Mouse (Mus musculus): ENCODE data around the gene Nkd1. TPM values are rescaled to one million over a fixed set of nuclear protein-coding genes. Genes with fewer than 3 reads are reported as not detected.

Nkd1 gene
- polyA plus RNA-seq, 1 experiment: 3.4 TPM

DNA sequence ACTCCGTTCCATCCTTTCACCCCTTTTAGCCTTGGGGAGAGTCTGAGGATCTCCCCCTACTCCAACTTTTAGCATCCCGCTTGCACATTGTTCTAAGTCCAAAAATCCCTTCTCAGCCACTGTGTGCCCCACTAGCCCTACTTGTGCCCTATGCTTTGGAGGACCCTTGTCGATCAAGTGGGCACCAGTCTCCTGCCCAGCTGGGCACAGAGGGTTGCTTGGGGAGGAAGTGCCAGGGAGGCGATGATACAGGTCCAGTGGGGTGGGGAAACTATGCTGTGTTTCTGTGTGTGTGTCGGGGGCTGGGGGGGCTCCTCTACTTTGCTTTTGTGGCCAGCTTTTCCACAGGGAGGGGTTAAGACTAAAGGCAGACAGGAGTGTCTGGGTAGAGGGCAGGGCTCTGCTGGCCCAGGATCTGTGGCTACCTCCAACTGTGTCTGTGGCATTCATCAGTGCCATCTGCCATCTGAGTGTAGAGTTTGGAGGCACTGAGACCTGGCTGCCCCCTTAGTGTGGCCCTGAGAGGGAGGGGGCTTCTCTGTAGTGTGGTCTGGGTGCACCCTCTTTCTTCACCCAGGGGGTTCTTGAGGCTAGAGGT, 1.4 kb downstream of the Nkd1 start:
- no peak overlapping the region for H3K4me3 ChIP-seq (ENCODE audit: control insufficient read depth, insufficient read depth, low read length)
- no peak for DNase-seq
- 30% methylated on average over 5 of the region's 5 CpGs for WGBS
- peaks cover 15% of the 10 kb centered on the region for H3K27me3 ChIP-seq (ENCODE audit: control insufficient read depth, insufficient read depth, low read length)
- peaks cover 25% of the 10 kb centered on the region for H3K4me1 ChIP-seq (replicated peaks; ENCODE audit: control insufficient read depth, insufficient read depth, low read length)
- TF ChIP-seq POLR2A (IDR thresholded peaks at IDR 0.05; ENCODE audit: control insufficient read depth, extremely low read depth, insufficient read depth, low read length, poor library complexity) (no peak), CTCF (IDR thresholded peaks at IDR 0.05; ENCODE audit: borderline replicate concordance, control insufficient read depth, extremely low read depth, insufficient read depth, low read length, poor library complexity) (no peak)
- no peaks in the 10 kb centered on the region for H3K36me3 ChIP-seq (ENCODE audit: control insufficient read depth, insufficient read depth, low read length)
- H3K27ac ChIP-seq (ENCODE audit: control insufficient read depth, insufficient read depth, low read length): no peak overlapping the region

DNA sequence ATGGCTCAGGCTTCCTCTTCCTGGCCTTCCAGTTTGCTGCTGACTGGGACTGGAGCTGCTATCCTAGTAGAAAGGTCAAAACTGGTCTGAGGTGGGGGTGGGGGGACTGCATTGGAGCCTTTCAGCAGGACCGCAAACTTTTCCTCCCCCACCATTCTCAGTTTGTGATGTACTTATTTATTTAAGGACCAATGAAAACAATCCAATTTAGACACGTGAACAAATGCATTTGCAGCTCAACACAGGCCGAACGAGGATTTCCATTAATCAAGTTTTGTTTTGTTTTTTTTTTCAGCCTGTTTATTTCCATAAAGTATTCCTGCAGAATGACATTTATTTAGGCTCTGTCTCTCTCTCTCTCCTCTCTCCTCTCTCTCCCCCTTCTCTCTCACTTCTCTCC, 2.5 kb downstream of the Nkd1 start:
- 93% methylated on average over 4 of the region's 4 CpGs for WGBS
- DNase-seq: no peak
- Histone ChIP-seq H3K4me3 (ENCODE audit: control insufficient read depth, insufficient read depth, low read length) (no peak overlapping the region), H3K36me3 (ENCODE audit: control insufficient read depth, insufficient read depth, low read length) (no peaks in the 10 kb centered on the region), H3K27ac (ENCODE audit: control insufficient read depth, insufficient read depth, low read length) (no peak overlapping the region), H3K27me3 (ENCODE audit: control insufficient read depth, insufficient read depth, low read length) (peaks cover 15% of the 10 kb centered on the region), H3K4me1 (replicated peaks; ENCODE audit: control insufficient read depth, insufficient read depth, low read length) (peaks cover 25% of the 10 kb centered on the region)
- TF ChIP-seq CTCF (IDR thresholded peaks at IDR 0.05; ENCODE audit: borderline replicate concordance, control insufficient read depth, extremely low read depth, insufficient read depth, low read length, poor library complexity) (no peak), POLR2A (IDR thresholded peaks at IDR 0.05; ENCODE audit: control insufficient read depth, extremely low read depth, insufficient read depth, low read length, poor library complexity) (no peak)

DNA sequence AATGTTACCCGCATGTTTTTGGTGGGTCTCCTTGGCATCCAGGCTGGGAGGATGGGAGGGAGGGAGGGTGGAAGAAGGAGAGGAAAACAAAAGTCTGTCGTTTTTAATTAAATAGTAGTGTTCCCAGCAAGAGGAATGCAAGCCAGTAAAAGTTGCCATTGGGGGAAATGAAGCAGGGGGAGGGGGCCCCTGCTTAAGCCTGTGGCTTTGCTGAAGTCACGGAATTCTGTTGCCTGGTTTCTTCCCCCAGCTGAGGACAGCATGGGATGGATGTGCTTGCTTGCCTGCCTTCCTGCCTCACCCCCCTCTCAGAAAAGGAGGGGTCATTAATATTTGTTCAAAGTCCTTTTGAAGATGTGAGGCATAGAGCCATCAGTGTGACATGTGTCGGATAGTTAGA, 3.0 kb downstream of the Nkd1 start:
- no peaks in the 10 kb centered on the region for H3K36me3 ChIP-seq (ENCODE audit: control insufficient read depth, insufficient read depth, low read length)
- peaks cover 25% of the 10 kb centered on the region for H3K4me1 ChIP-seq (replicated peaks; ENCODE audit: control insufficient read depth, insufficient read depth, low read length)
- no peak overlapping the region for H3K27ac ChIP-seq (ENCODE audit: control insufficient read depth, insufficient read depth, low read length)
- no peak for DNase-seq
- no peak overlapping the region for H3K4me3 ChIP-seq (ENCODE audit: control insufficient read depth, insufficient read depth, low read length)
- TF ChIP-seq POLR2A (IDR thresholded peaks at IDR 0.05; ENCODE audit: control insufficient read depth, extremely low read depth, insufficient read depth, low read length, poor library complexity) (no peak), CTCF (IDR thresholded peaks at IDR 0.05; ENCODE audit: borderline replicate concordance, control insufficient read depth, extremely low read depth, insufficient read depth, low read length, poor library complexity) (no peak)
- 81% methylated on average over 4 of the region's 4 CpGs for WGBS
- H3K27me3 ChIP-seq (ENCODE audit: control insufficient read depth, insufficient read depth, low read length): peaks cover 15% of the 10 kb centered on the region

DNA sequence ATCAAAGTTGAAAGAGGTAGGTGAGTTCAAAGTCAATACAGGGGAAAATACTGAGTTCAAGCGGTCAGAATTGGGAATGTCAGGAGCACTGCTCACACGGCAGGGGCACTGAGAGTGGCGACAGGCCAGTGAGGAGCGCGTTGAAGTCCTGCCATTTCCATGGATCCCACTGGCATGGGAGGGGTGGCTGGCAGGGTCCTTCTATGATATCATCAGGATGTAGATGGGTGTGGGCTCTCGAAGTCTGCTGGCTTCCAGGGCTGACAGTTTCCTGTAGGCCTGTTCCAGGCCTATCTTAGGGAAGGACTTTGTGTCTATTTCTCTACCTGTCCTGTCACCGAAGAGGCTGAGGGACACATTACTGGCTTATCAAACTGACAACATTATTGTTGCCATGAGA, 3.7 kb downstream of the Nkd1 start:
- Histone ChIP-seq H3K27me3 (ENCODE audit: control insufficient read depth, insufficient read depth, low read length) (peaks cover 15% of the 10 kb centered on the region), H3K4me3 (ENCODE audit: control insufficient read depth, insufficient read depth, low read length) (no peak overlapping the region), H3K4me1 (replicated peaks; ENCODE audit: control insufficient read depth, insufficient read depth, low read length) (peaks cover 25% of the 10 kb centered on the region), H3K27ac (ENCODE audit: control insufficient read depth, insufficient read depth, low read length) (no peak overlapping the region), H3K36me3 (ENCODE audit: control insufficient read depth, insufficient read depth, low read length) (no peaks in the 10 kb centered on the region)
- DNase-seq: no peak
- 96% methylated on average over 7 of the region's 7 CpGs for WGBS
- no peak for TF ChIP-seq CTCF (IDR thresholded peaks at IDR 0.05; ENCODE audit: borderline replicate concordance, control insufficient read depth, extremely low read depth, insufficient read depth, low read length, poor library complexity)
- TF ChIP-seq POLR2A (IDR thresholded peaks at IDR 0.05; ENCODE audit: control insufficient read depth, extremely low read depth, insufficient read depth, low read length, poor library complexity): no peak

DNA sequence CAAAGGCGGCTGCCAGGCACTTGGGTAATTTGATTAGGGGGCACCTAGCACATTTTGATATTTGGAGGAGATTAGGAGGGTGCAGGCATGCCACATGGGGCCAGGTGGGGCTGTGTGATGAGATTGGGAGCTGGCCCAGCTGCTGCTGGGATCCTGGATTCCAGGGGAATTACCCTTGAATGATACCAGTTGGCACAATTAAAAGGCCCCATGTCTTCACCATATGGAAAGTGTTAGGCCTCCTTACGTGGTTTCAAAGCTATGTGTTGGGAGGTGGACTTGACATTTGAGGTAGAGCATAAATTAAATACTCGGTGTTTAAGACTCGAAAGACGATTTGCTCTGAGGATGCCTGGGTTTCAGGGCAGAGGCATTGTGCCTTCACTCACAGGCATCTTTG, 5.1 kb downstream of the Nkd1 start:
- Histone ChIP-seq H3K4me3 (ENCODE audit: control insufficient read depth, insufficient read depth, low read length) (no peak overlapping the region), H3K4me1 (replicated peaks; ENCODE audit: control insufficient read depth, insufficient read depth, low read length) (peaks cover 23% of the 10 kb centered on the region), H3K36me3 (ENCODE audit: control insufficient read depth, insufficient read depth, low read length) (no peaks in the 10 kb centered on the region), H3K27ac (ENCODE audit: control insufficient read depth, insufficient read depth, low read length) (no peak overlapping the region), H3K27me3 (ENCODE audit: control insufficient read depth, insufficient read depth, low read length) (peaks cover 15% of the 10 kb centered on the region)
- TF ChIP-seq POLR2A (IDR thresholded peaks at IDR 0.05; ENCODE audit: control insufficient read depth, extremely low read depth, insufficient read depth, low read length, poor library complexity) (no peak), CTCF (IDR thresholded peaks at IDR 0.05; ENCODE audit: borderline replicate concordance, control insufficient read depth, extremely low read depth, insufficient read depth, low read length, poor library complexity) (no peak)
- 90% methylated on average over 5 of the region's 5 CpGs for WGBS
- DNase-seq: no peak

DNA sequence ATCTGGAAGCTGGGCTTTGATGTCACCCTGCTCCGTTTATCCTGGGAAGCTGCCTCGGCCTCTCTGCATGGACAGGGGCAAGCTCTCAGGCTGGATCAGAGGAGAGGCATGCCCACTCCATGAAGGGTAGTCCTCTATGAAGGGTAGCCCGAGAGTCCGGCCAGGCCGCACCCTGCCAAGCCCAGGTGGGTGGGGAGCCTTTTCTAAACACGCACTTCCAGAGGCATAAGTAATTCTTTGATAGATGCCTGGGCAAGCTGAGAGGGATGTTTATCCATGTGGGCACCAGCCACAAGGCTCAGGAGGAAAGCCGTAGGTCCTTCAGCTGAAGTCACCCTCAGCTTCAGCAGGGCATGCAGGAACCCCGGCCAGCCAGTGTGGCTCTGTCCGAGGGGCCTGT, 7.0 kb downstream of the Nkd1 start:
- no peaks in the 10 kb centered on the region for H3K27me3 ChIP-seq (ENCODE audit: control insufficient read depth, insufficient read depth, low read length)

DNA sequence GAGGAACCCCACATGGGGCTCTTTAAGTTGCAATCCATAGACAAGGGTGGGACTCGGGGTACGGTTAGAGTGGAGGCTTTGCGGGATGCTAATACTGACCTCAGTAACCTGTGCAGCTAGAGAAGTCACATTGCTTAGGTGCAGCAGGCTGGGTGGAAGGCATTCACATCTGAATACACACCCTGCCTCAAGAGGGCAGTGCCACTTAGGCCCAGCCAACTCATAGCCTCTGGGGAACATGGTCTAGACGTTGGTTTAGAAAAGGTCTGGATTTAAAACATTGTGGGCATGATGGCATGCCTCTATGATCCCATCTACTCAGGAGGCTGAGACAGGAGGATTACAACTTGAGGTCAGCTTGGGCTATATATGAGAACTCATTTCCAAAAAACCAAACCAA, 8.6 kb downstream of the Nkd1 start:
- H3K27ac ChIP-seq (ENCODE audit: control insufficient read depth, insufficient read depth, low read length): no peak overlapping the region
- peaks cover 11% of the 10 kb centered on the region; the same call in 1 of the 2 replicates for H3K4me1 ChIP-seq (replicated peaks; ENCODE audit: control insufficient read depth, insufficient read depth, low read length)
- DNase-seq: no peak
- TF ChIP-seq POLR2A (IDR thresholded peaks at IDR 0.05; ENCODE audit: control insufficient read depth, extremely low read depth, insufficient read depth, low read length, poor library complexity): no peak
- no peak for TF ChIP-seq CTCF (IDR thresholded peaks at IDR 0.05; ENCODE audit: borderline replicate concordance, control insufficient read depth, extremely low read depth, insufficient read depth, low read length, poor library complexity)
- H3K4me3 ChIP-seq (ENCODE audit: control insufficient read depth, insufficient read depth, low read length): no peak overlapping the region
- H3K36me3 ChIP-seq (ENCODE audit: control insufficient read depth, insufficient read depth, low read length): no peaks in the 10 kb centered on the region
- 85% methylated on average over 4 of the region's 4 CpGs for WGBS
- no peaks in the 10 kb centered on the region for H3K27me3 ChIP-seq (ENCODE audit: control insufficient read depth, insufficient read depth, low read length)

More for the DNA sequence above, 7.0 kb downstream of the Nkd1 start:
- H3K36me3 ChIP-seq (ENCODE audit: control insufficient read depth, insufficient read depth, low read length): no peaks in the 10 kb centered on the region
- peaks cover 11% of the 10 kb centered on the region; the same call in 1 of the 2 replicates for H3K4me1 ChIP-seq (replicated peaks; ENCODE audit: control insufficient read depth, insufficient read depth, low read length)
- H3K4me3 ChIP-seq (ENCODE audit: control insufficient read depth, insufficient read depth, low read length): no peak overlapping the region
- no peak for DNase-seq
- 97% methylated on average over 9 of the region's 9 CpGs for WGBS
- TF ChIP-seq POLR2A (IDR thresholded peaks at IDR 0.05; ENCODE audit: control insufficient read depth, extremely low read depth, insufficient read depth, low read length, poor library complexity) (no peak), CTCF (IDR thresholded peaks at IDR 0.05; ENCODE audit: borderline replicate concordance, control insufficient read depth, extremely low read depth, insufficient read depth, low read length, poor library complexity) (no peak)
- no peak overlapping the region for H3K27ac ChIP-seq (ENCODE audit: control insufficient read depth, insufficient read depth, low read length)
